Mouse (Mus musculus) stomach, embryonic 16.5 days (tissue): ENCODE measurements around the gene Gm21887. TPM values are rescaled to one million over a fixed set of nuclear protein-coding genes. Genes with fewer than 3 reads are reported as not detected.
"Not testable (repeated sequence)": the region's sequence is repeated elsewhere in the genome, so short reads cannot be mapped to it uniquely, and the experiment has no call there.

ENCODE experiments used
- ATAC-seq: fragments of 200-750 bp; cut with Nextera tagmentation; 2 replicates; pipeline ENCODE4 v1.8.0; 2017; ENCODE audit warnings: moderate number of reproducible peaks, moderate TSS enrichment; ENCODE audit not compliant: insufficient read depth, low FRiP score
- H3K27ac ChIP-seq: fragments of 300-500 bp; sonication (generic); 2 replicates; pipeline ENCODE4 v1.5.1; 2014; ENCODE audit warnings: low read length
- H3K27me3 ChIP-seq: fragments of 300-500 bp; sonication (generic); 2 replicates; pipeline ENCODE4 v1.6.1; 2014; ENCODE audit warnings: low read length, control low read depth, mixed read lengths; ENCODE audit not compliant: control insufficient read depth, insufficient read depth
- H3K36me3 ChIP-seq: fragments of 300-500 bp; sonication (generic); 2 replicates; pipeline ENCODE4 v1.6.1; 2014; ENCODE audit warnings: low read length; ENCODE audit not compliant: control insufficient read depth, insufficient read depth
- H3K4me1 ChIP-seq: fragments of 300-500 bp; sonication (generic); 2 replicates; pipeline ENCODE4 v1.6.1; 2014; ENCODE audit warnings: low read length, control low read depth, mixed read lengths; ENCODE audit not compliant: control insufficient read depth, insufficient read depth
- H3K4me2 ChIP-seq: fragments of 300-500 bp; sonication (generic); 2 replicates; pipeline ENCODE4 v1.6.1; 2014; ENCODE audit warnings: low read depth, low read length, mixed read lengths
- H3K4me3 ChIP-seq: fragments of 300-500 bp; sonication (generic); replicated peaks from 2 replicates; pipeline ENCODE4 v1.5.1; 2014; ENCODE audit warnings: mild to moderate bottlenecking, low read length
- H3K9ac ChIP-seq: fragments of 300-500 bp; sonication (generic); 2 replicates; pipeline ENCODE4 v1.6.1; 2014; ENCODE audit warnings: low read length
- H3K9me3 ChIP-seq: fragments of 300-500 bp; sonication (generic); replicated peaks from 2 replicates; pipeline ENCODE4 v1.6.1; 2016; ENCODE audit warnings: low read length, control low read depth; ENCODE audit not compliant: control insufficient read depth
- WGBS: fragments of 180-500 bp; shearing (Covaris S2); extraction: QIAGEN DNeasy Blood & Tissue Kit; methylation state at CpG from one replicate; pipeline ENCODE4 v1.1.7; 2014; 5-methylcytosine and 5-hydroxymethylcytosine counted together
- polyA plus RNA-seq: library from polyadenylated mRNA; unstranded; fragments of >200 nt; fragmentation: Nextera tagmentation; extraction: Ambion mirVana; gene quantifications from 2 replicates; pipeline ENCODE4 v1.2.1, GENCODE M21; 2015

The Gm21887 gene
- polyA plus RNA-seq: 124 and 172 TPM in 2 replicates

DNA sequence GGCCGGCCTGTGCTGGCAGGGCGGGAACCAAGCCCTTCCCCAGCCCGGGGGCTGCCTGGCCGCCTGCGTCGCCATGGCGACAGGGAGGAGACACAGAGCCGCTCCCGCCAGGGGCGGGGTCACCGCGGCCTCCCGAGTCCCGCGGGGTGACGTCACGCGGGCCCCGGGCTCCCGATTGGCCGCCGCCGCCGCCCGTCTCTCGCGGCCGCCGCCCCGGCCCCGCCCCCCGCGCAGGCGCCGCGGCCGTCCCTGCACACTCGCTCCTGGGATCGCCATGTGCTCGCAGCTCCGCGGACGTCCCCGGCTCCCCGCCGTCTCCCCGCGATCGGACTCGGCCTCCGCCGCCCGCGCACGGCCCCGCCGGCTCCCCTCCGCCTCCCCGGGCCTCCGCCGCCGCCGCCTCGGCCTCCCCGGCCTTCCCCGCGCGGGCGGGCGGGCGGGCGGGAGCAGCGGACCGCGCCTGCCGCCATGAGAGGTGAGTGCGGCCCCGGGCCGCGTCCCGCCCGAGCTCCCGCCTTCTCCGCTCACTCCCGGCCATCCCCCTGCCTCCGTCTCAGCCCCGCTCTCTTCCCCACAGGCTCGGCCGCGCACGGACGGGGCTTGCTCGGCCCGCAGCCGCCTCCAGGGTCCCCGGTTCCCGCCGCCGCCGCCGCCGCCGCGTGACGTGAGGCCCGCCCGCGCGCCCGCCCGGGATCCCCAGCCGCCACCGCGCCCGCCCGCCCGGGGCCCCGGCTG, at the start of gene Gm21887:
TSS of gene Gm21887 (plus strand) at position 644 of the 735 bp plus-strand sequence.
- Histone ChIP-seq H3K27ac (peak within 1 kb of the TSS; percentile 71), H3K9ac (peak within 1 kb of the TSS; percentile 69), H3K9me3 (peaks cover 30% of the 10 kb centered on the region), H3K4me3 (peak within 1 kb of the TSS; percentile 49), H3K4me2 (peak within 1 kb of the TSS; percentile 45)
- H3K4me1 ChIP-seq, H3K36me3 ChIP-seq, H3K27me3 ChIP-seq: not testable (repeated sequence)
- ATAC-seq: peak; percentile 86
- WGBS: 59% methylated on average over 115 of the region's 118 CpGs

DNA sequence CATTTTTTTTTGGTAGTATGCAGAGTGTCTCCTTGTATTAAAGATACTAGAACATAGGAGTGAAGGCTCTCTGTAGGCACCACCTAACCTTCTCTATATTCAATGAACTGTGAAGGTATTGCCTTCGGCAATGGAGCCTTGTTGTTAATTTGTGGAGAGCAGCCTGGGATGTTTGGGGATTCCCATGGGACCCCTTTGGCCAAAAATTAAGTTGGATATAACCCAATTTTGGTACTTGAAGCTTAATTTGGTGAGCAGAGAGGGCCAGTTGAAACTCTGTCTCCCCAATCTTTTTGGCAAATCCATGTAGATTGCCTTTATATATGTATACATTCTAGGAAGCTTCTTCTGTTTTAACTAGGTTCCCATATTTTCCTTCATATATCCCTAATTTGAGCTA, 40.1 kb upstream of the Gm21887 start:
- Histone ChIP-seq H3K4me1 (no peaks in the 10 kb centered on the region), H3K36me3 (no peaks in the 10 kb centered on the region), H3K27ac (no peak overlapping the region), H3K9me3 (no peaks in the 10 kb centered on the region), H3K4me3 (no peak overlapping the region), H3K27me3 (no peaks in the 10 kb centered on the region), H3K4me2 (no peak overlapping the region), H3K9ac (no peak overlapping the region)
- 95% methylated on average over 1 of the region's 1 CpGs for WGBS
- no peak for ATAC-seq

DNA sequence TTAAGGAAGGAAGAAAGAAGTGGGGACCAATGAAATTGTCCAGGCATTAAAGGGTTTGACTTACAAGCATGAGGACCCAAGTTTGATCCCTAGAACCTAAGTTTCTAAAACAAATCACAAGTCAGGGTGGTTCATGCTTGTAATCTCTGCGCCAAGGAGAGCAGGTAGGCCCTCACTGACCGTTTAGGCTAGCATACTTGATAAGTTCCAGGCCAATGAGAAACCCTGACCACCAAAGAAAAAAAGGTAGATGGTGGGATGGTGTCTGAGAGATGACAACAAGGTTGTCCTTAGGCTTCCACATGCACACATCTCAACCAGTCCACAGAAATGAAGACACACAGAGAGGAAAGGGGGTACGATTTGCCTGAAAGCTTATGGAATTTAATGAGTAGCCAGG, 39.7 kb upstream of the Gm21887 start:
- not testable (repeated sequence) for H3K4me3 ChIP-seq, H3K4me2 ChIP-seq, H3K4me1 ChIP-seq, ATAC-seq, H3K27me3 ChIP-seq, H3K9ac ChIP-seq, H3K36me3 ChIP-seq, H3K27ac ChIP-seq, H3K9me3 ChIP-seq
- 85% methylated on average over 3 of the region's 3 CpGs for WGBS

DNA sequence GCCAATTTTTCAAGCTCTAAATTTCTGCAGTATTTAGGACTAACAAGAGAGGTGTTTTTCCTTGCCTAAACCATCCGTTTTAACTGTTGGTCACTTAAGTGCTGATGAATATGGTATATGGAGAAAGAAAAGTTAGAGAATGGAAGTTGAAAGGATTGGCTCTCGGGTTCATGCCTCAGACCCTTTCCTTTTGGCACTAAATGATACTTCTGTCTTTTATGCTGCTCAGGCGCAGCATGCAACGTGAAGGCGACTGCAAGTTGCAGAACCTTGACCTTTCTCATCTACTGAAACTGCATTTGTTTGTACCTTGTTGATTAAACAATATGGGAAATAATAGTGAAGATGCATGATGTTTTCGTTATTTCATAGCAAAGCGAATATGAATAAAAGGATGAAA, 38.9 kb upstream of the Gm21887 start:
- WGBS: 86% methylated on average over 7 of the region's 7 CpGs
- not testable (repeated sequence) for H3K36me3 ChIP-seq, H3K4me3 ChIP-seq, H3K4me1 ChIP-seq, H3K27ac ChIP-seq, H3K27me3 ChIP-seq, ATAC-seq, H3K9me3 ChIP-seq, H3K4me2 ChIP-seq, H3K9ac ChIP-seq

DNA sequence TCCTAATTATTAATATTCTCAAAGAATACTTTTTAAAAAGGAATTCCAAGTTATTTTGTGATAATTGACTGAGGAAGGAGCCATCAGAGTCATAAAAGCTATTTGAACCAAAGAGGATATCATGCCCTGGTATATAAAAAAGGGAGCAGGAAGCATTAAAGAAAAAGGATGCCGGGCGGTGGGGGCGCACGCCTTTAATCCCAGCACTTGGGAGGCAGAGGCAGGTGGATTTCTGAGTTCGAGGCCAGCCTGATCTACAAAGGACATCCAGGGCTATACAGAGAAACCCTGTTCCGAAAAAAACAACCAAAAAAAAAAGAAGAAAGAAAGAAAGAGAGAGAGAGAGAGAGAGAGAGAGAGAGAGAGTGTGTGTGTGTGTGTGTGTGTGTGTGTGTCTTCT, 37.9 kb upstream of the Gm21887 start:
- not testable (repeated sequence) for H3K9ac ChIP-seq, H3K27ac ChIP-seq, H3K4me3 ChIP-seq, ATAC-seq, H3K36me3 ChIP-seq, H3K4me2 ChIP-seq, H3K9me3 ChIP-seq, H3K27me3 ChIP-seq, H3K4me1 ChIP-seq
- WGBS: 85% methylated on average over 6 of the region's 6 CpGs

DNA sequence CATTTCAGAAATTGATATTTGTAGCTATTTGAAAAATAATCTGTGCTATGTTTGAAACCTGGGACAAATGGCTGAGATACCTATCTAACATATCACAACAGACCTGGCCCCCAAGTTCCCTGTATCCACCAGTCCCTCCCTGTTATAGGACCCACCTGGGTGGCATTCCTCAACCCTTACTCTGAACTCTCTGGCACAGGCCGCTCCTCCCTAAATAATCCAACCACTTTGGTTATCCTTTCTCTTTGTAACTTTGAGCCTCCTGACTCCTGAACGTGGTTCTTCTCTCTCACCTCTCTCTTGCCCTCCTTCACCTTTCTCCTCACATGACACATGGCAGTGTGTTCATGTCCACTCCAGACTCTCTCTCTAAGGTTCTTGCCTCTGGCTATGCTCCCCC, 37.3 kb upstream of the Gm21887 start:
- not testable (repeated sequence) for H3K27me3 ChIP-seq, H3K4me3 ChIP-seq, H3K36me3 ChIP-seq, H3K9me3 ChIP-seq, H3K27ac ChIP-seq, H3K9ac ChIP-seq, H3K4me1 ChIP-seq, H3K4me2 ChIP-seq
- ATAC-seq: peak; percentile 49; the same call in 1 of the 2 replicates
- 66% methylated on average over 2 of the region's 2 CpGs for WGBS

DNA sequence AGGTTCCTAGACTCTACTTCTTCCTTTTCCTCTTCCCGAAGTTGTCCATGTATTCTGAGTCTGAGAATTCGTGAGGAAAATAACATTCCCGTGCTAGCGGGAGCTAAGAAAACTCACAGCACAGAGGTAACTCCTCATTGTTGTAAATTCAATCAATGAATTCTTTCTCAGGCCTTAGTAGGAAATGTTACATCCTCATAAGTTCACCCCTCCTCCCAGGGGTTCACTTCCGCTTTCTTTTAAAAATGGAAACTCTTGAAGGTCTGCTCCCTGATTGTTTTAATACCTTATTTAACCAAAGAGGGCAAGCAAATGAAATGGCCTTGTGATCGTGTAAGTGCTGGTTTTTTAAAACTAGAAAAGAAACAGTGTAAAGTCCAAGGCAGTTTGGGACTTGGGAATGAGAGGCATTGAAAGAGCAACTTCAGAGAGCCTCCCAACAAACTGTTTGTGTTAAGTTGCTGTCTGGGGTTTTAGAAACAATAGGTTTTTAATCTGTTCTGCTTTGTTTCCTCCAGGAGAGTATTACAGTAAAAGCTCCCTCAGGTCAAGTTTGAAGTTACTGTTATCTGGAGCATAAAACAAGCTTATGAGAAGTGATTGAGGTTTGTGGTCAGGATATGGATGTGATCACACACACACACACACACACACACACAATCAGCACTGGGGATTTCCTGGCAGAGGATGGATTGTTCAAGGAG, 36.5 kb upstream of the Gm21887 start:
- ATAC-seq, H3K9ac ChIP-seq, H3K9me3 ChIP-seq, H3K36me3 ChIP-seq, H3K27me3 ChIP-seq, H3K4me1 ChIP-seq, H3K4me2 ChIP-seq, H3K4me3 ChIP-seq: not testable (repeated sequence)
- WGBS: 73% methylated on average over 6 of the region's 6 CpGs
- 0 out of 2 replicates have a peak overlapping the region, but pooled peaks have one; percentile 0 for H3K27ac ChIP-seq

DNA sequence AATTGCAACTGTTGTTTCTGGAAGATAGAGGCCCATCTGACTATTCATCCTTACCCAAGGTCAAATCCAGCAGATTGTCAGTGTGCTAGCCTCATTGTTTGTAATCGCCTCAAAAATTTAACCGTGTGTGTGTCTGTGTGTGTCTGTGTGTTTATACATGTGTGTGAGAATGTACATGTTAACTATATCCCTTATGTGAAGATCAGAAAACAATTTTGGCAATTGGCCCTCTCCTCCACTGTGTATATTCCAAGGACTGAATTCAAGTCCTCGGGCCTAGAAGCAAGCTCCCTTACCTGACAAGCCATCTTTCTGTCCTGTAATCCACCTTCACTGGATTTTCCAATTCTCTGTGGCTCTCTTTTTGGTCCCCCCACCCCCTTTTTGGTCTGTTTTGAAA, 35.7 kb upstream of the Gm21887 start:
- WGBS: 50% methylated on average over 3 of the region's 3 CpGs
- not testable (repeated sequence) for H3K27me3 ChIP-seq, H3K9ac ChIP-seq, H3K4me3 ChIP-seq, H3K9me3 ChIP-seq, ATAC-seq, H3K27ac ChIP-seq, H3K4me1 ChIP-seq, H3K36me3 ChIP-seq, H3K4me2 ChIP-seq

DNA sequence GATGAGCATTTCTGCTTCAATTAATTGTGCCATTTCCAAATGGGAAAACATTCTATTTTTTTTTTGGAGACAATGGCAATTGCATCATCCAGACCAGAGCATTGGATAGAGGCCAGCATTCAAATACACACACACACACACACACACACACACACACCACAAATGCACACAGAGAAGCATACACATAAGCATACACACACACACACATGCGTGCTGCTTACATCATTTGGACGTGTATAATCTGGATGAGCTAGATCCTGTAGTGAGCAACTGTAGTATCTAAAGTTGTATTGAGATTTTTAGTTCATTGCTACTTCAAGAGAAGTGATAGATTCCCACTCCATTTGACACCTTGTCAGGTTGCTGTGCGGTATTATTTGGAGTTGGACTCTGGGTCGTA, 35.0 kb upstream of the Gm21887 start:
- H3K27me3 ChIP-seq, H3K9me3 ChIP-seq, H3K36me3 ChIP-seq, H3K4me1 ChIP-seq, H3K27ac ChIP-seq, H3K4me2 ChIP-seq, H3K4me3 ChIP-seq, ATAC-seq, H3K9ac ChIP-seq: not testable (repeated sequence)
- 54% methylated on average over 4 of the region's 4 CpGs for WGBS
